Mouse (Mus musculus): Measurements from ENCODE around the gene Ppp1r12c.

- TF ChIP-seq CTCF (IDR thresholded peaks at IDR 0.05; ENCODE audit: low read depth, low read length) (no peak), POLR2A (IDR thresholded peaks at IDR 0.05; ENCODE audit: extremely low read depth, insufficient read depth, low read length) (no peak)
These were observed 60.9 kb downstream of the Ppp1r12c start for GRCm38 (mm10) chr7:4440549-4440948.
